Mouse (Mus musculus) lung, postnatal 25 days (tissue): Measurements from ENCODE around the gene Ap2s1.
"Not testable (repeated sequence)": the region's sequence is repeated elsewhere in the genome, so short reads cannot be mapped to it uniquely, and the experiment has no call there.

Source experiments
- DNase-seq: peaks from one replicate; pipeline ENCODE4 v3.0.0; 2022; ENCODE audit warnings: low spot score

Ap2s1 gene

GRCm38 (mm10) chr7:16738073-16738696 lies at the start of gene Ap2s1:
TSS of gene Ap2s1 (plus strand) at chr7:16738410.
- DNase-seq = peak; percentile 98

- DNase-seq = no peak
Observed at GRCm38 (mm10) chr7:16689196-16689595, 49.0 kb upstream of the Ap2s1 start.

- DNase-seq = no peak
Observed at GRCm38 (mm10) chr7:16695025-16695424, 43.2 kb upstream of the Ap2s1 start.

- DNase-seq = no peak
Observed at GRCm38 (mm10) chr7:16699042-16699441, 39.2 kb upstream of the Ap2s1 start.

- no peak for DNase-seq
Observed at GRCm38 (mm10) chr7:16700583-16700982, 37.6 kb upstream of the Ap2s1 start.

GRCm38 (mm10) chr7:16706385-16706784 lies 31.8 kb upstream of the Ap2s1 start:
- no peak for DNase-seq

- DNase-seq = no peak
Observed at GRCm38 (mm10) chr7:16708244-16708643, 30.0 kb upstream of the Ap2s1 start.

GRCm38 (mm10) chr7:16710604-16711003 lies 27.6 kb upstream of the Ap2s1 start:
- DNase-seq = no peak

GRCm38 (mm10) chr7:16712633-16713415 lies 25.4 kb upstream of the Ap2s1 start:
- no peak for DNase-seq

GRCm38 (mm10) chr7:16716456-16717152 lies 21.6 kb upstream of the Ap2s1 start:
- DNase-seq = not testable (repeated sequence)

- DNase-seq = no peak
Observed at GRCm38 (mm10) chr7:16721629-16722028, 16.6 kb upstream of the Ap2s1 start, which contains the start of gene Ceacam9. TSS of gene Ceacam9 (plus strand) at chr7:16721929.

- DNase-seq = not testable (repeated sequence)
Observed at GRCm38 (mm10) chr7:16722490-16722889, 15.7 kb upstream of the Ap2s1 start.

GRCm38 (mm10) chr7:16728596-16729348 lies 9.4 kb upstream of the Ap2s1 start:
- peak; percentile 69 for DNase-seq

- peak; percentile 14 for DNase-seq
Observed at GRCm38 (mm10) chr7:16729563-16729962, 8.6 kb upstream of the Ap2s1 start.

GRCm38 (mm10) chr7:16730791-16731190 lies 7.4 kb upstream of the Ap2s1 start:
- no peak for DNase-seq

- DNase-seq = no peak
Observed at GRCm38 (mm10) chr7:16731893-16732422, 6.3 kb upstream of the Ap2s1 start.

GRCm38 (mm10) chr7:16737606-16738072 lies 571 bp upstream of the Ap2s1 start:
- no peak for DNase-seq

- no peak for DNase-seq
Observed at GRCm38 (mm10) chr7:16739056-16739604, 920 bp downstream of the Ap2s1 start.

- no peak for DNase-seq
Observed at GRCm38 (mm10) chr7:16745373-16745772, 7.2 kb downstream of the Ap2s1 start.

- DNase-seq = peak; percentile 64
Observed at GRCm38 (mm10) chr7:16746093-16746492, 7.9 kb downstream of the Ap2s1 start.

GRCm38 (mm10) chr7:16747656-16748055 lies 9.4 kb downstream of the Ap2s1 start:
- no peak for DNase-seq
